Mouse (Mus musculus) midbrain, embryonic 15.5 days (tissue): ENCODE data around the gene Hoxd8. TPM values are rescaled to one million over a fixed set of nuclear protein-coding genes. Genes with fewer than 3 reads are reported as not detected.
A peak's percentile ranks its signal among the peaks of the same experiment; 100 is the strongest.

ENCODE experiments used
- ATAC-seq: fragments of 200-750 bp; cut with Nextera tagmentation; replicated peaks from 2 replicates; pipeline ENCODE4 v1.8.0; 2017; ENCODE audit warnings: moderate TSS enrichment
- H3K27ac ChIP-seq: fragments of 300-500 bp; sonication (generic); 2 replicates; pipeline ENCODE4 v1.5.1; 2015; ENCODE audit warnings: mild to moderate bottlenecking, inconsistent platforms
- H3K27me3 ChIP-seq: fragments of 300-500 bp; sonication (generic); replicated peaks from 2 replicates; pipeline ENCODE4 v1.6.1; 2015; ENCODE audit warnings: inconsistent platforms
- H3K36me3 ChIP-seq: fragments of 300-500 bp; sonication (generic); replicated peaks from 2 replicates; pipeline ENCODE4 v1.6.1; 2015; ENCODE audit warnings: inconsistent platforms
- H3K4me1 ChIP-seq: fragments of 300-500 bp; sonication (generic); 2 replicates; pipeline ENCODE4 v1.6.1; 2015; ENCODE audit warnings: inconsistent platforms
- H3K4me2 ChIP-seq: fragments of 300-500 bp; sonication (generic); 2 replicates; pipeline ENCODE4 v1.6.1; 2015; ENCODE audit warnings: inconsistent platforms, mild to moderate bottlenecking, moderate library complexity
- H3K4me3 ChIP-seq: fragments of 300-500 bp; sonication (generic); 2 replicates; pipeline ENCODE4 v1.5.1; 2015; ENCODE audit warnings: mild to moderate bottlenecking, inconsistent platforms
- H3K9ac ChIP-seq: fragments of 300-500 bp; sonication (generic); 2 replicates; pipeline ENCODE4 v1.6.1; 2015; ENCODE audit warnings: mild to moderate bottlenecking, inconsistent platforms
- H3K9me3 ChIP-seq: fragments of 300-500 bp; sonication (generic); 2 replicates; pipeline ENCODE4 v1.6.1; 2016; ENCODE audit warnings: inconsistent platforms
- WGBS: fragments of 180-500 bp; shearing (Covaris S2); methylation state at CpG from one replicate; pipeline ENCODE4 v1.1.7; 2015; ENCODE audit warnings: mixed read lengths; 5-methylcytosine and 5-hydroxymethylcytosine counted together
- polyA plus RNA-seq: library from polyadenylated mRNA; unstranded; fragments of >200 nt; fragmentation: Nextera tagmentation; extraction: Ambion mirVana; gene quantifications from 2 replicates; pipeline ENCODE4 v1.2.1, GENCODE M21; 2015

Hoxd8 gene
- polyA plus RNA-seq, 1 experiment from 2014 or later = 0.10 TPM

DNA sequence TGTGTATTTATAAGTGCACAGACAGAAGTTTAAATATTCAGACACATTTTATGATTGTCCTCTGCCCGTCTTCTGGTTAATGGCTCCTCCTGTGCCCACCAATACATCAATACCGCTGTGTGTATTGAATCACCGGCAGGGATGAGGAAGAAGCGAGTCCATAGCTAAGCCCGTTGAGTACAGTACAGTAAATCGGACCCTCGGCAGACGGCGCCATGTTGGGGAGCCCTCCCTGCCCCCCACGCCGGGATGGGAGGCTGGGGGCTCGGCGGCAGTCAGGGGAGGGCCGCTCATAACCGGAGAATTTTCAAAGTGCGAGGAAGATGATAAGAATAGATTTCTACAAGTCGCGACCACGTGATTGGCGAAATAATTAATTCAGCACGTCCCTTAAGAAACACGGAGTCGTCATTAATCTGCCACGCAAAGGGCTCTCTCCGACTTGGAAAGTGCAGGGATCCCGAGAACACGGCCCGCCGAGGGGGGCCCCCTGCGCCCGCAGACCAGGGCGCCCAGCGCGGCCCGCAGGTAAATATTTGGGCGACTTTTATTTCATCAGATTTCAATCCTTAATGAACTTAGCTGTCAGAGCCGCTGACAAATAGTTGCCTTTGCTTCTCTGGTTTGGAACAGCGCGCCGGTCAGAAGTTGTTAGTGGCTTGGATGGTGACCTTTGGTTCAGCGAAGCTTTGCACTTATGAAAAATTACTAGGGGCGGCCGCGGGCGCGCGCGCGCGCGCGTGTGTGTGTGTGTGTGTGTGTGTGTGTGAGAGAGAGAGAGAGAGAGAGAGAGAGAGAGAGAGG is 28.3 kb downstream of the Hoxd8 start:
- Histone ChIP-seq H3K9me3 (no peaks in the 10 kb centered on the region), H3K27ac (no peak overlapping the region), H3K4me1 (peaks cover 5% of the 10 kb centered on the region), H3K36me3 (no peaks in the 10 kb centered on the region), H3K9ac (no peak overlapping the region), H3K4me3 (no peak overlapping the region), H3K27me3 (peaks cover 93% of the 10 kb centered on the region), H3K4me2 (no peak overlapping the region)
- ATAC-seq = no peak
- under 1% methylated on average over 52 of the region's 52 CpGs for WGBS

DNA sequence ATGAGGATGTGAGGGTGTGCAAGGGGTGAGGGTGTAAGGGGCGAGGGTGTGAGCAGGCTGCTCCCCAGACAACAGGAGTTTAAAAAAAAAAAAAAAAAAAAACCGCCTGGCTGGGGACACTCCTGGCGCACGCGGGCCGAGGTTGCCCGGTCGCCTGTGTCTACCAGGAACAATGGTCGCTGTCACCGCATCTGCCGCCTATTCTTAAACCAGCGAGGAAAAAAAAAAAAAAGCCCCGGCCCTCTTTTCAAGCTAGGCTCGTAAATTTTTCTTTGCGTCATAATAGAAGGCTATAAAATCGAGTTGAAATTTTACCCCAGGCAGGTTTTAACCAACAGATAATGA is 28.9 kb downstream of the Hoxd8 start:
- H3K36me3 ChIP-seq = no peaks in the 10 kb centered on the region
- no peak overlapping the region for H3K9ac ChIP-seq
- peaks cover 5% of the 10 kb centered on the region for H3K4me1 ChIP-seq
- peaks cover 94% of the 10 kb centered on the region for H3K27me3 ChIP-seq
- under 1% methylated on average over 14 of the region's 16 CpGs for WGBS
- H3K9me3 ChIP-seq = no peaks in the 10 kb centered on the region
- H3K4me3 ChIP-seq = no peak overlapping the region
- H3K27ac ChIP-seq = no peak overlapping the region
- H3K4me2 ChIP-seq = no peak overlapping the region
- ATAC-seq = no peak

DNA sequence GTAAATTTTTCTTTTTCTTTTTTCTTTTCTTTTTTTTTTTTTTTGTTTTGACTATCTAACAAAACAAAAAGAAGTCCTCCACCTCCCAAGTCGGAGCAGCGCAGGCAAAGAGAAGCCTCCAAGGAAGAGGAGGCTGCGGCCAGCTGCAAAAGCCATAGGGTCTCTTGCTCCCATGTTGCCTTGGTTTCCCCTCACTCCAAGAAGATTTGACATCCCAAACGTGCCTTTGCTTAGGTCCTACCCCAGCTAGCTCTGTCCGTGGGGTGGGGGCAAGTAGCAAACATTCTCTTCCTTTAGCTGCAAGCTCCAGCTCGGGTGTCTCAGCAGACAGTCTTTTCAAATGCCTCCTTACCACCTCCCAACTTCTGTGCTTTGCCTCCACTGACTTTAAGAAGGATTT is 29.4 kb downstream of the Hoxd8 start:
- no peaks in the 10 kb centered on the region for H3K36me3 ChIP-seq
- H3K4me1 ChIP-seq = peaks cover 5% of the 10 kb centered on the region
- peaks cover 94% of the 10 kb centered on the region for H3K27me3 ChIP-seq
- no peak overlapping the region for H3K4me3 ChIP-seq
- H3K9ac ChIP-seq = no peak overlapping the region
- no peaks in the 10 kb centered on the region for H3K9me3 ChIP-seq
- 0% methylated on average over 6 of the region's 6 CpGs for WGBS
- no peak for ATAC-seq
- H3K27ac ChIP-seq = no peak overlapping the region
- no peak overlapping the region for H3K4me2 ChIP-seq

DNA sequence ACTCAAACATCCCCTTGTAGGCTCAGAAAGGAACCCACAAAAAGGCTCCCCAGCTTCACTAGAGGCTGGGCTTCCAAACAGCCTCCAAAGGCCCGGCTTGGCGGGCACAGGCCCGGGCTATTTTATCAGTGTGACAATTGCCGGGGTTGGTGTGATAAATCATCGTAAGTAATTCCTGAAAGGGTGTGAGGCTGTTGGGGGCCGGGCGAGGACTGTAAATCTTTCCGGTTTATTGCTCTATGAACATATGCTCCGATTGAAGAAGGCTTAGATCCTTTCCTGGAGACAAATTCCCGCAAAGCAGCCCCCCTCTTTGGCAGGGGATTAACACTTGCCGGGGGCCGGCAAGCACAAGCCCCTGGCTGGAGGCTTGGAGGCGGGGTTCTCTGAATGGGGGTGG is 30.0 kb downstream of the Hoxd8 start:
- Histone ChIP-seq H3K9ac (no peak overlapping the region), H3K4me2 (no peak overlapping the region), H3K9me3 (no peaks in the 10 kb centered on the region), H3K36me3 (no peaks in the 10 kb centered on the region), H3K27me3 (peaks cover 94% of the 10 kb centered on the region), H3K4me1 (peaks cover 5% of the 10 kb centered on the region), H3K27ac (no peak overlapping the region), H3K4me3 (no peak overlapping the region)
- WGBS = under 1% methylated on average over 13 of the region's 13 CpGs
- ATAC-seq = no peak

DNA sequence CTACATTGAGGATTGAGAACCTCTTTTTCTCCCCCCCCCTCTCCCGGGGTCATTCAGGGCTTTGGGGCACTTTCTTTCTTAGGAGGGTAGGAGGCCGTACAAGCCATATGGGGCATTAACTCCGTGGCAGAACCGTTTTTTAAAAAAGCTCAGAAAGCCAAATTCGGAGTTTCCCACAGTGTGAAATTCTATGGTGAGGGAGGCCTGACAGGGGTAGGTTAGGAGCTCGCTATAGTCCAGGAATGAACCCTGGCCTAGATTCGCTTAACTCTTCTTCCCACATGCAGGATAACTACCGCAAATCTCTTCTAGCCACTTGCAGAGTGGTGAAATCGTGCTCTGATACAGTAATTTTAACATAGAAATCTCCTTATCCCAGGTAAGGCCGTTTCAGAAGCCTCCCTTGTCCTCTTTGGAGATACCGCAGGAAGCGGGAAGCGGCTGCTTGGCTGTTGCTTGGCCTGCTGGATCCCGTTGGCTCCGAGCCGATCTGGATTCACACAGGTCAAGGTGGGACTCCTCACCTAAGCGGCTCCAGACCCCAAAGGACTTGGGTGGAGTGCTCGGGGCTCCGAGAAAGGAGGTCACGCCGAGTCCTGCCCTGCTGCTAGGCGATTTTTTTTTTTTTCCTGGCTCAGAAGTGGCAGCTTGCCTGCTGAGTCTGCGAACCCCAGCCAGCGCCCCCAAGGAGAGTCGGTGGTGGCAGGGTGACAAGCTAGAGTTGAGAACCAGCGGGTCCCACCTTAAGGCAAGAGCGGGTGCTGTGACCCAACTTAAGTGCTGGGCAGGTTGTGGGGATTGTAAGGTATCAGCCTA is 30.8 kb downstream of the Hoxd8 start:
- Histone ChIP-seq H3K27me3 (peaks cover 96% of the 10 kb centered on the region), H3K4me1 (peaks cover 5% of the 10 kb centered on the region), H3K4me3 (no peak overlapping the region), H3K9ac (no peak overlapping the region), H3K4me2 (no peak overlapping the region), H3K36me3 (no peaks in the 10 kb centered on the region), H3K9me3 (no peaks in the 10 kb centered on the region), H3K27ac (no peak overlapping the region)
- ATAC-seq = no peak
- under 1% methylated on average over 27 of the region's 27 CpGs for WGBS

DNA sequence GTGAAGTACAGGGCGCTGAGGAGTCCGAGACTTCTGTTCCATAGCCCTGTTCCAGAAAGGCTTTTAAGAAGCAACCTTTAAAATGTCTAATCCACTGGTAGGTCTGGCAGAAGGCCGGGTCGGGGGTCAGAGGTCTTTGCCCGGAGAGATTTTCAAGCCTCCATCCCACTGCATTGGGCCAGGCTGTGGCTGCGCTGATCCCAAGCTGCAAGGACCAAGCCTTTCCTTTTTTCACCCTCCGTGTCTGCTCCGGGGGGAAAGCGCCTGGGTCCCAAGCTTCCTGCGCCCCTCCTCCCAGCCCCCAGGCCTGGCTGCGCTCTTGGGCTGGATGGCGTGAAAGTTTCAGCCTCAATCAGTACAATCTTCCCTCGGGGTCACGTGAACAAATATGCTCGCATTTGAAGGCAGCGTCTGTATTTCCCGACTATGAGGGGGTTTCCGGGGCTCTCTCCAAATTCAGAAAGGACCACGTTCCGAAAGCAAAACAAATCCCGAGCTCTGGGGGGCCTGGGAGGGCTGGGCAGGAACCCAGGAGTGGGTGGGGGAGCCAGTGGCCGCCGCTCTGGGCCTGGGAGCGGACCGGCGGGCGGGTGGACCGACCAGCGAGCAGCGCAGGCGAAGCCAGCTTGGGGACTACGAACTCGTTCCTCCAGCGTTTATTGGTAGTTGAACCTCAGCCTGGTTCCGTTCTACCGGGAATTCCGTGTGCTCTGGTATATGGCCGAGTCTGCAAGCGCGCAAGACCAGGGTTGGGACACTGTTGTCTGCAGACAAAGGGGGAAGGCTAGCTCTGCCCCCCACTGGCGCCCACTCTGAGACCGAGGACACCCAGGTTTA is 31.7 kb downstream of the Hoxd8 start:
- Histone ChIP-seq H3K4me3 (0 out of 2 replicates have a peak overlapping the region, but pooled peaks have one; percentile 8), H3K27ac (no peak overlapping the region)

DNA sequence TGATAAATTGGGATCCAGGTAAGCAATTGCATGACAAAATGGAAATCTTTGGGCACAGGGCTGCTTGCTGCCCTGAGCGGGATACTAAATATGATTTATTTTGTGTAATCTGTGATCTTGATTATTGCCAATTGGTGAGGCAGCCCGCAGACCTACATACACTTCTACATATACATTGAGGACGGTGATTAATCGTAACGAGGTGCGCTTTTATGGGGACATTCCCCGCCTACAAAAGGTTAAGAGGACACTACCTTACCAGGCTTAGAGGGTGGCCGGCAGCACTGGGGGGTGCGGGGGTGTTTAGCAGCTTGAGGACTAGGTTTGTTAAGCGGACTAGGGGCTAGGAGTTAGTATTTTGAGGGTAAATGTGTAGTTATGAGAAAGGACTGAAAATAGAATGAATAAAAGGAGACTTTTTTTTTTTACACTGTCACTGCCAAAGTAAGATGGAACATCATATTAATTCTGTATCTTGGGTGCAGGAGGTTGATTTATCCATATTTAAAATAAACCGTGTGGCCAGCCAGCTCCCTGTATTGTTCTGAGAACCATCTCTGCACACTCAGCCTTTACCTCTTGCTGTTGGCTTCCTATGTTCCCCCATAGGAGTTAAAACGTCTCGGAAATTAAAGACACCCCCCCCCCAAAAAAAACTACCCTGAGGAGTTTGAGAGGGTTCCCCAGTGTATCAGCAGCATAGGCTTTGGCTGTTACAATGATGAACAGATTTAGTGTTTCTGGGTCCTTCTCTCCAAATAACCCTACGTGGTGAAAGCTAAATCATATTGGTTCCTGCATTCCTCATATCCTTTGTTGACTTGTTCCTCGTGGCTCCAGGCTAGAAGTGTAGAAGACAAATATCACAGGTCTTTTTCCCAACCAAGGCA is 32.5 kb downstream of the Hoxd8 start:
- no peak for ATAC-seq
- WGBS = 4% methylated on average over 15 of the region's 15 CpGs
- no peak overlapping the region for H3K4me2 ChIP-seq
- H3K9ac ChIP-seq = no peak overlapping the region
- H3K27me3 ChIP-seq = peaks cover 95% of the 10 kb centered on the region
- no peak overlapping the region for H3K27ac ChIP-seq
- H3K36me3 ChIP-seq = no peaks in the 10 kb centered on the region
- no peaks in the 10 kb centered on the region for H3K9me3 ChIP-seq
- peaks cover 5% of the 10 kb centered on the region for H3K4me1 ChIP-seq
- no peak overlapping the region for H3K4me3 ChIP-seq

More for the DNA sequence above, 31.7 kb downstream of the Hoxd8 start:
- no peaks in the 10 kb centered on the region for H3K9me3 ChIP-seq
- ATAC-seq = no peak
- peaks cover 95% of the 10 kb centered on the region for H3K27me3 ChIP-seq
- no peak overlapping the region for H3K9ac ChIP-seq
- no peaks in the 10 kb centered on the region for H3K36me3 ChIP-seq
- WGBS = under 1% methylated on average over 42 of the region's 42 CpGs
- H3K4me2 ChIP-seq = no peak overlapping the region
- peaks cover 5% of the 10 kb centered on the region for H3K4me1 ChIP-seq

DNA sequence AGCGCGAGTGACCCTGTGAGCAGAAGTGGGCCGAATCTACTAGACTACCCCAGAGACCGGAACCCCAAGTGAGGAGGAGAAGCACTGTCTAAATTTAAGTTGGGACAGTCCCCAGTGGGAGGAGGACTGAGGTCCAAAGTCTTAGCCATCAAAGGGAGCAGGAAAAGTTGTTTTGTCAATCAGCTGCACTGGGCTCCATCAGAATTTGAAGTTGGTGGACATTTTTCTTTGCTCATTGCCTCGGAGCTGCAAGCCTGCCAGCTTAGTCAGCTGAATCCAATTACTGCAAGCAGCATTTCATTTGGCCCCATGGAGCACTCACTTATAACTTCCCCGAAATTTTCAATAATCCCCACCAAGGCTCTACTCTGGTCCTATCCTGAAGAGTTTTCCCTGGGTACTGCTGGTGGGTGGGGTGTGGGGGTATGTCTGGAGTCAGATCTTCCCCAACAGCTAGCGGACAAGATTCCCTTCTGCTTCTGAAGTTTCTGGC is 33.2 kb downstream of the Hoxd8 start:
- no peak overlapping the region for H3K9ac ChIP-seq
- no peaks in the 10 kb centered on the region for H3K9me3 ChIP-seq
- H3K4me3 ChIP-seq = no peak overlapping the region
- H3K4me1 ChIP-seq = peaks cover 5% of the 10 kb centered on the region
- no peak overlapping the region for H3K27ac ChIP-seq
- peaks cover 95% of the 10 kb centered on the region for H3K27me3 ChIP-seq
- no peak overlapping the region for H3K4me2 ChIP-seq
- H3K36me3 ChIP-seq = no peaks in the 10 kb centered on the region
- WGBS = 3% methylated on average over 7 of the region's 7 CpGs
- ATAC-seq = no peak

DNA sequence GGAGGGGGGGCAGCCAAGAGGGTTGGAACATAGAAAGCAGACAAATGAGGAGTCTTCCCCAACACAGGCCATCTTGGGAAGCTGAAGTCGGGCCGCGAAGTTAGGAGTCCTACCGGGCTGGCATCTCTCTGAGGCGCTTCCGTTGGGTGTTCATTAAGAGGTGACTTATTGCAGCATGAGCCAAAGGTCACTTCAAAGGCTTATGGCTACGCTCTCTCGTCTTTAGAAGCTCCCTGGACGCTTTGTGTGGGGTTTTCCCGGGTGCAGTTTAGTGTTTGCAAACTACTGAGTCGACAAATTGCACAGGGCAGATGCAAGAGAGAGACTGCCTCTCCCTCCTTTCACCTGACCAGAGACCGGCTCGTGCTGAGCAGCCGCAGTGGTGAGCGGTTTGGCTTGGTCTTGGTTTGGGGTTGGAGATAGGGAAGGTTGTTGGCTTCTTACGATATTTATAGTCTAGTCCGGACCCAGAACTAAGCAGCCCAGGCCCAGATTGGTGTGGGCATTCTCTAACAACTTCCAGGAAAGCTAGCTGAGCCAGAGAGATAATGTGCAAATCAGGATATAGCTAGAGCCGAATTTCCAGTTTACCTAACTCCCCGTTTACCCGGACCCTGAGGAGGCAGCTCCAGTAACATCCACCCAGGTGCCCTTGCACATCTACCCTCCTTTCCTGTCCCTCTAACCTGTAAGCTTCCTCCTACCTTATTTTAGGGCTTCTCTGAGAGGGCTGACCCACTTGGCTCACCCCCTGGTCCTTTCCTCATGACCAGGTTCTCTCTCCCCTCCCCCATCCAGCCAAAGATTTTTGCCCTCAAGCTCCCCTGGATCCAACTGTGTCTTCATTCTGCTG is 34.4 kb downstream of the Hoxd8 start:
- no peaks in the 10 kb centered on the region for H3K9me3 ChIP-seq
- 2% methylated on average over 20 of the region's 20 CpGs for WGBS
- no peak overlapping the region for H3K27ac ChIP-seq
- H3K4me2 ChIP-seq = no peak overlapping the region
- H3K9ac ChIP-seq = no peak overlapping the region
- ATAC-seq = no peak
- H3K4me3 ChIP-seq = no peak overlapping the region
- no peaks in the 10 kb centered on the region for H3K36me3 ChIP-seq
- H3K4me1 ChIP-seq = peaks cover 5% of the 10 kb centered on the region
- H3K27me3 ChIP-seq = peaks cover 97% of the 10 kb centered on the region

DNA sequence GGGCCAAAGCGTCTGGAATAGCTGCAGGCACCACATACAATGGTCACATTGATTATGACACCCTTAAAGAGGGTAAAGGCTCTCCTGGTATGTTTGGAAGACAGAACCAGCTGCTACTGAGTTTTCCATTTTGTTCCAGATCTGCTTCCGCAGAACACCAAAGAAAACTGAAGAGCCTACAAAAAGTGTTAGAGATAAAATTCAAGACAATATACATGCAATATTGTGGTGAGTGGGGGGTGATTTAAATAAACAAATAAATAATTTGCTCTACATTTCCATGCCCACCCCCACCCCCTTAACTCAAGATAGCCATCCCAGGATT is 35.0 kb downstream of the Hoxd8 start:
- Histone ChIP-seq H3K36me3 (no peaks in the 10 kb centered on the region), H3K27ac (no peak overlapping the region), H3K4me1 (peaks cover 5% of the 10 kb centered on the region), H3K4me3 (no peak overlapping the region), H3K27me3 (peaks cover 97% of the 10 kb centered on the region), H3K9me3 (no peaks in the 10 kb centered on the region), H3K4me2 (no peak overlapping the region), H3K9ac (no peak overlapping the region)
- no peak for ATAC-seq
- WGBS = 3% methylated on average over 2 of the region's 2 CpGs

DNA sequence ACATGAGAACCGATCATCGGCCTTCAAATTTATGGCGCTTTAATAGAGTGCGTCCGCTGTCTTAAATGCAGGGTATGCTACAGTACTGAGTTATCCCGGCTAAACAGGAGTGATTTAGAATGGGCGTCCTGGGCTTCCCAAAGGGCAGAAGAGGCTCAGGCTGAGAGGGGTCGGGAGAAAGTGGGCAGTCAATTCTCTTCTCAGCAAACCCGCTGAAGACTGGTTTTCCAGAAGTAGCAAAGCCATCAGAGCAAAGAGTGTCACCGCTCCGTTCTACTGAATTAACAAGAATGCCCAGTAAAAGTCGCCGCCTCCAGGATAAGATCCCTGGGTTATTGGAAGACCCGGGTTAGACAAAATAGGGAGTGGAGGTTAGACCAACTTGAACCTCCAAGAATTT is 35.5 kb downstream of the Hoxd8 start:
- H3K4me2 ChIP-seq = no peak overlapping the region

More for the DNA sequence above, 35.5 kb downstream of the Hoxd8 start:
- no peak overlapping the region for H3K4me3 ChIP-seq
- H3K27me3 ChIP-seq = peaks cover 97% of the 10 kb centered on the region
- no peaks in the 10 kb centered on the region for H3K36me3 ChIP-seq
- ATAC-seq = no peak
- no peak overlapping the region for H3K27ac ChIP-seq
- 2% methylated on average over 14 of the region's 14 CpGs for WGBS
- H3K4me1 ChIP-seq = peaks cover 5% of the 10 kb centered on the region
- no peaks in the 10 kb centered on the region for H3K9me3 ChIP-seq
- H3K9ac ChIP-seq = no peak overlapping the region
